Mouse (Mus musculus) olfactory bulb, adult 2 months (tissue): ENCODE data around the gene Klk15.

Source experiments
- CTCF ChIP-seq: fragments of 200-500 bp; IDR thresholded peaks from 2 replicates; pipeline ENCODE4 v1.5.1; 2012; ENCODE audit warnings: low read depth, mild to moderate bottlenecking, low read length, moderate library complexity; ENCODE audit not compliant: insufficient read depth
- POLR2A ChIP-seq: fragments of 200-500 bp; IDR thresholded peaks from 2 replicates; pipeline ENCODE4 v1.6.1; 2012; ENCODE audit warnings: mild to moderate bottlenecking, low read depth, low read length, moderate library complexity; ENCODE audit not compliant: insufficient read depth

DNA sequence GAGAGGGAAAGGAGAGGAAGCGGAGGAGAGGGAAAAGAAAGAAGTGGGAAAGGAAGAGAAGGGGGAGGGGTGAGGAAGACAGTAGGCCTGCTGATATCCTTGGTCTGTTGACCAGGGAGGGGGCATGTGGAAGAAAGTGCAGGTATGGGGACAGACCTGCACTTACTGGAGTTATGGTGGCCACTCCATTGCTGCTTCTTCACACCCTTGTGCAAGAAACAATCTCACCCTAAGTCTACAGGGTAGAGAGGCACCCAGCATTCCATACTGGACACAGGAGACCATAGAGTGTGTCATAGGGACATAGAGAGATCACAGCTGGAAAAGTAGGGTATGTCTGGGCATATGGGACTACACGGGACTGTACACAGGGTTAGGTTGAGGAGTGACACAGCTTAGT is 11.6 kb upstream of the Klk15 start:
- no peak for TF ChIP-seq CTCF
- TF ChIP-seq POLR2A: no peak
